Mouse (Mus musculus) limb, embryonic 10.5 days (tissue): Measurements from ENCODE around the gene Bud31. TPM values are rescaled to one million over a fixed set of nuclear protein-coding genes. Genes with fewer than 3 reads are reported as not detected.
"Not testable (repeated sequence)": the region's sequence is repeated elsewhere in the genome, so short reads cannot be mapped to it uniquely, and the experiment has no call there.

Source experiments
- DNase-seq: peaks from one replicate; pipeline ENCODE4 v3.0.0-alpha.2; 2017; ENCODE audit warnings: low spot score
- H3K27ac ChIP-seq: fragments of 300-500 bp; sonication (generic); 2 replicates; pipeline ENCODE4 v1.5.1; 2016; ENCODE audit warnings: mild to moderate bottlenecking
- H3K27me3 ChIP-seq: fragments of 300-500 bp; sonication (generic); 2 replicates; pipeline ENCODE4 v1.6.1; 2016; ENCODE audit warnings: low read depth, mild to moderate bottlenecking; ENCODE audit not compliant: poor library complexity, severe bottlenecking
- H3K36me3 ChIP-seq: fragments of 300-500 bp; sonication (generic); 2 replicates; pipeline ENCODE4 v1.6.1; 2016; ENCODE audit warnings: mild to moderate bottlenecking, moderate library complexity
- H3K4me1 ChIP-seq: fragments of 300-500 bp; sonication (generic); 2 replicates; pipeline ENCODE4 v1.6.1; 2016
- H3K4me3 ChIP-seq: fragments of 300-500 bp; sonication (generic); 2 replicates; pipeline ENCODE4 v1.5.1; 2016; ENCODE audit warnings: mild to moderate bottlenecking, moderate library complexity
- H3K9me3 ChIP-seq: fragments of 300-500 bp; sonication (generic); replicated peaks from 2 replicates; pipeline ENCODE4 v1.6.1; 2016; ENCODE audit warnings: mild to moderate bottlenecking
- WGBS: fragments of 180-500 bp; shearing (Covaris S2); methylation state at CpG from one replicate; pipeline ENCODE4 v1.1.7; 2016; 5-methylcytosine and 5-hydroxymethylcytosine counted together
- polyA plus RNA-seq: library from polyadenylated mRNA; unstranded; fragments of >200 nt; fragmentation: Nextera tagmentation; extraction: Ambion mirVana; gene quantifications from 2 replicates; pipeline ENCODE4 v1.2.1, GENCODE M21; 2016

Bud31 gene
- polyA plus RNA-seq, 1 experiment from 2014 or later, result 277 TPM

DNA sequence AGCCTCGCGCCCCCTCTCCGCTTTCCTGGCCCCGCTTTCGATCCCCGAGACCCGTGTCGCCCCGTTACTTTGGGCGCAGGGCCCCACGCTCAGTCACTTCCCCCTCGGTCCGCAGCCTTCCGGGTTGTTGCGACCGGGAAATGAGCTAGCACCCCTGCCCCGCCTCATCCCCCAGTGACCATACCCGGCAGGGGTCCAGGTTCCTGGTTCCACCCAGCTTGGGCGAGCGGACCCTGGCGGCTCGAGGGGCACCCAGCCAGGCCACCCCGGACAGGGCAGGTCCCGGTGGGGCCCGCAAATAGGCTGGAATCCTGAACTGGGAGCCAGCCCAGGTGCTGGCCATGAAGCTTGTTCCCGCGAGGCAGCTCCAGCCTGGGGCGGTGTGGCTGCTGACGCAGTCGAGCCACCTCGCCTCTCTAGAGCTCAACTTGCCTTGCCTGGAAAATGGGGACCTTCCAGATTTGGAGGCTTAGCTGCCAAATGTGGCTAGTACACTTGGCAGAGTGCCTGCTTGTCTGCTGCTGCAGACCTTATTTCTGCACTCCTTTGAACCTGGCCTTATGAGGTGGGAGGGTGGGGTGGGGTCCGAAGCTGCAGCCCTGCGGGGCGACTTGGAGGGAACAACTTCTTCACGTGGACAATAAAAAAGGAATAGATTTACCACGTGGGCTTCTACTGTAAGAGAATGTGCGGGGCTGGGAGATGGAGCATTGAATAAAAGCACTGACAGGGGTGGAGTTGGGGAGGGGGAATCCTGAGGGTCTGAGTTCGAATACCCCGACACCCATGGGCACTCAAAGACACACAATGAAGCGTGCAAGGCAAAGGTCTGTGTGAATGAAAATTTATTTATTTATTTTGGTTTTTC is 25.3 kb upstream of the Bud31 start:
- WGBS, result 18% methylated on average over 40 of the region's 40 CpGs

DNA sequence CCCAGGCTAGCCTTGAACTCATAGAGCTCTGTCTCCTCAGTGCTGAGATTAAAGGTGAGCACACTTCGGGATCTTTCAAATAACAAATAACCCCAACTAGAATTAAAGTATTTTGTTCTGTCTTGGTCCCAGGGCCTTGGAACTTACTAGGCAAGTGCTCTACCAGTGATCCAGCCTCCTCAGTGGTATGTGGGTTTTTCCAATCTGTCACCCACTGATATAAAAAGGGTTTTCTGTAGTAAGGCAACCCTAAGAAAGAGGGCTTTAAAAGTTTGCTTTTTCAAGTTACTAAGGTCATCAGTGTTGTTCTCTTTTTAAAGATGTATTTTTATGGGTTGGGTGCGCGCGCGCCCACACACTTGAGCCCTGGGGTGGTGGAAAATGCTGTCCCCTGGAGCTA is 24.4 kb upstream of the Bud31 start:
- Histone ChIP-seq H3K4me3 (no peak overlapping the region), H3K4me1 (peaks cover 34% of the 10 kb centered on the region), H3K9me3 (no peaks in the 10 kb centered on the region), H3K27ac (peak overlapping the region; percentile 58), H3K36me3 (peaks cover 17% of the 10 kb centered on the region), H3K27me3 (peaks cover 8% of the 10 kb centered on the region; the same call in 1 of the 2 replicates)
- no peak for DNase-seq
- 97% methylated on average over 5 of the region's 5 CpGs for WGBS

More for the DNA sequence above, 25.3 kb upstream of the Bud31 start:
- Histone ChIP-seq H3K9me3 (no peaks in the 10 kb centered on the region), H3K4me1 (peaks cover 27% of the 10 kb centered on the region), H3K36me3 (peaks cover 26% of the 10 kb centered on the region), H3K27ac (peak overlapping the region; percentile 80), H3K4me3 (peak overlapping the region; percentile 71), H3K27me3 (peaks cover 8% of the 10 kb centered on the region; the same call in 1 of the 2 replicates)
- DNase-seq, result peak; percentile 56

DNA sequence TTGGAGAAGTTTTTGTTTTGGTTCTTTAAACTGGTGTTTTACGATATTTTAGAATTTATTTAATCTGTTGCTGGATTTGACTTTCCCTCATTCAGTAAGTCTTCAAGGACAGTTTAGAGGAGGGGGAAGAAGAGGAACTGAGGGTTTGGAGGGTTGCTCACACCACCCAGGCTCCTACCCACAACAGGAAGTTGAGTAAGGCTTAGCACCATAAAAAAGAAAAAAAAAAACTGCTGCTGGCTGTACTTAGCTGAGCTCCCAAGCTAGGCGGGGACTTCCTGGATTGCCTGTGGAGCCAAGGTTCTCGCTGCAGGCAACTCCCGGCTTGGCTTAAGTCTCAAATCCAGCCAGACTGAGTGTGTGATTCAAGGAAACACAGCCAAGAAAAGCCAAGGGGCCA is 23.8 kb upstream of the Bud31 start:
- Histone ChIP-seq H3K36me3 (peaks cover 16% of the 10 kb centered on the region), H3K27ac (peak overlapping the region; percentile 58)
- 45% methylated on average over 4 of the region's 4 CpGs for WGBS

DNA sequence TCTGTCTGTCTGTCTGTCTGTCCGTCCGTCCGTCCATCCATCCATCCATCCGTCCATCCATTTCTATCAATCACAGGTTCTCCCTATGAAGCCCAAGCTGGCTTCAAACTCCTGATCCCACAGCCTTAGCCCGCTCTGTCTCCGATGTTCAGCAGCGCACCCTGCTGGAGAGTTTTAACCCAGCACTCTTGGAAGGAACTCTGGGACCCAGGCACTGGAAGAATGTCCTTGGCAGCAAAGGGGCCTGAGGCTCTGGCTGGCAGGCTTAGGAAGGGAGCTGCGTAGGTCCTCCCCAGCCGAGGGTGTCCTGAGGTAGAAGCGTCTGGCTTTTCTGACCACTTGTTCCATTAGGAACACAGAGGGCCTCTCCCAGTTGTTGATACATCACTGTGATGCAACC is 23.2 kb upstream of the Bud31 start:
- WGBS, result 47% methylated on average over 10 of the region's 10 CpGs
- H3K9me3 ChIP-seq, result no peaks in the 10 kb centered on the region
- peaks cover 8% of the 10 kb centered on the region; the same call in 1 of the 2 replicates for H3K27me3 ChIP-seq
- peaks cover 43% of the 10 kb centered on the region for H3K4me1 ChIP-seq
- H3K27ac ChIP-seq, result peak overlapping the region; percentile 58
- peaks cover 22% of the 10 kb centered on the region for H3K36me3 ChIP-seq
- peak; percentile 69 for DNase-seq
- H3K4me3 ChIP-seq, result no peak overlapping the region

More for the DNA sequence above, 23.8 kb upstream of the Bud31 start:
- Histone ChIP-seq H3K4me3 (no peak overlapping the region), H3K9me3 (no peaks in the 10 kb centered on the region), H3K4me1 (peaks cover 40% of the 10 kb centered on the region), H3K27me3 (peaks cover 8% of the 10 kb centered on the region; the same call in 1 of the 2 replicates)
- peak; percentile 41 for DNase-seq

DNA sequence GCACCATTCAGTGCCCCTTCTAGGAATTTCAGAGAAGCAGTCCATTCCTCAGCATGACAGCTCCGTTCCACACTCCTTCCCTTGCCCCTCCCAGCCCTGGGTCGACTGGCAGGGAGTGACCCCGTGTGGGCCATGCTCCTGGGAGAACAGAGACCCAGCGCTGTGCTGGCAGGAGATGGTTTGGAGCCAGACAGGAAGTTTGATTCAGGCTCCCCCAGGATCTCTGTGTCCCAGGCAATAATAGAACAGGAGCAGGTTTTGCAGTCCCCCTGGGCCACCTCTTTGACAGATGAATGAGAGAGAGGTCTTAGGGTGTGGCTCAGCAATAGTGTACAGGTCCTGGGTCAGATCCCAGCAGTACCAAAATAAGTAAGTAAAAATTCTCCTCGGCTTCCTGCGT is 22.2 kb upstream of the Bud31 start:
- no peak for DNase-seq
- Histone ChIP-seq H3K4me1 (peaks cover 43% of the 10 kb centered on the region), H3K27ac (no peak overlapping the region)

DNA sequence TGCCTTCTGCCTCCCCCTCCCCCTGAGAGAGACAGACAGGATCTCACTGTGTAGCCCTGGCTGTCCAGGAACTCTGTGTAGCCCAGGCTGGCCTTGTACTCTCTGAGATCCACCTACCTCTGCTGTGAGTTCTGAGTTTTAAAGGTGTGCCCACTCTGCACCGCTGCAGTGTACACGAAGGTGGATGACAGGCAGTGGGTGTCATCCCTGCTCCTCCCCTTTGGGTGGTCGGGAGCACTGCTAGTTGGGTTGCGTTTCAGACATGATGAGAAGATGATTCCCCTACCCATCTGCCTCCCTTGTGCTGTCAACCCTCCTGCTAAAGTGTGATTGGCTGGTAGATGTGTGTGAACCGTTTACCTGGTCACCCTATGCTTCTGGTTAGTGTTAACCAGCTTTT is 21.7 kb upstream of the Bud31 start:
- Histone ChIP-seq H3K27ac (no peak overlapping the region), H3K36me3 (peaks cover 37% of the 10 kb centered on the region), H3K4me3 (no peak overlapping the region), H3K9me3 (no peaks in the 10 kb centered on the region), H3K27me3 (peaks cover 8% of the 10 kb centered on the region; the same call in 1 of the 2 replicates), H3K4me1 (peaks cover 43% of the 10 kb centered on the region)
- no peak for DNase-seq
- WGBS, result 90% methylated on average over 5 of the region's 5 CpGs

More for the DNA sequence above, 22.2 kb upstream of the Bud31 start:
- H3K4me3 ChIP-seq, result no peak overlapping the region
- H3K27me3 ChIP-seq, result peaks cover 8% of the 10 kb centered on the region; the same call in 1 of the 2 replicates
- no peaks in the 10 kb centered on the region for H3K9me3 ChIP-seq
- 65% methylated on average over 6 of the region's 6 CpGs for WGBS
- peaks cover 32% of the 10 kb centered on the region for H3K36me3 ChIP-seq

DNA sequence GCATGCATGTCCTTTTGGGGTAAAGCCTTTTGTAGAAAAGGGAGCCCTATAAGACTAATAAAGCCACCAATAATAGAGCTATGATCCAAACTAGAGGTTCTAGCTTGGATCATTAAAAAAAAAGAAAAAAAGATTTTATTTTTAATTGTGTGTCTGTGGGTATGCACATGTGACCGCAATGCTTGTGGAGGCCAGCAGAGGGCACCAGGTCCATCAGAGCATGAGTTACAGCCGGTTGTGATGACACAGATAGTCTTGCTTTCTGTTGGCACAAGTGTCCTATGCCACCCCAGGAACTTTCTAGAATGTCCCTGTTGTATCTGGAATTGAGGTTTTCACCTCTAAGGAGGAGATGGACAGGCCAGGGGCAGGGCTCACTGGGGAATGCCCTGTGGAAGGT is 20.8 kb upstream of the Bud31 start:
- Histone ChIP-seq H3K4me3 (no peak overlapping the region), H3K36me3 (peaks cover 46% of the 10 kb centered on the region), H3K27me3 (peaks cover 5% of the 10 kb centered on the region; the same call in 1 of the 2 replicates), H3K4me1 (peaks cover 34% of the 10 kb centered on the region), H3K27ac (no peak overlapping the region), H3K9me3 (no peaks in the 10 kb centered on the region)
- no peak for DNase-seq
- WGBS, result 90% methylated on average over 2 of the region's 2 CpGs

DNA sequence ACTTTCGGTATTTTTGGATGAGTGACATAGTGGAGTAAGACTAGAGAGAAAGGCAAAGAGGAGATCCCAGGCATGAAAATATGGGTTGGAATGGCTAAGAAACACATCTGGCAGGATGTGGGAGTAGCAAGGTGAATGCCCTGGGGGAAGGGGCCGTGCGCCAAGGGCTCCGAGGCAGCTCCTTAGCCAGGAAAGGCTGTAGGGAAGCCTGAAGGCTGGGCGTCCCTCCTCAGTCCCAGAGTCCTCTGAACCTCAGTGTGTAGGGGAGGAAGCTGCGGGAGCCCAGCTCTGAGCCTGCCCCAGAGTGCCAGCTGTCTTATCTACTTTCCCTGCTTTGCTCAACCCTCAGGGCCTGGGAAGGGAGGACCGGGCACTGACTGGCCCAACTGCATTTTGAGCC is 19.2 kb upstream of the Bud31 start:
- Histone ChIP-seq H3K27ac (peak overlapping the region; percentile 15; the same call in 1 of the 2 replicates), H3K36me3 (peaks cover 62% of the 10 kb centered on the region), H3K9me3 (no peaks in the 10 kb centered on the region), H3K27me3 (no peaks in the 10 kb centered on the region), H3K4me1 (peaks cover 27% of the 10 kb centered on the region), H3K4me3 (no peak overlapping the region)
- 70% methylated on average over 7 of the region's 7 CpGs for WGBS
- DNase-seq, result no peak

DNA sequence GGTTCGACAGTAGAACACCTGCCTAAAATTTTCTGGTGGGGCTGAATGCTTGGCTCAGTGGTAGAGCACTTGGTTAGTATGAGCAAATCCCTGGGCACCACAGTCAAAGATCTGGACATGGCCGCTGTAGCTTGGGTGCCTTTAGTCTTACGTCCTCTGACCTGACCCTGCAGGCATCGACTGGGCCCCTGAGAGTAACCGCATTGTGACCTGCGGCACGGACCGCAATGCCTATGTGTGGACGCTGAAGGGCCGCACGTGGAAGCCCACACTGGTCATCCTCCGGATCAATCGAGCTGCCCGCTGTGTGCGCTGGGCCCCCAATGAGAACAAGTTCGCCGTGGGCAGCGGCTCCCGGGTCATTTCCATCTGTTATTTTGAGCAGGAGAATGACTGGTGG is 16.8 kb upstream of the Bud31 start:
- H3K9me3 ChIP-seq, result no peaks in the 10 kb centered on the region
- H3K4me3 ChIP-seq, result no peak overlapping the region
- H3K4me1 ChIP-seq, result peaks cover 15% of the 10 kb centered on the region
- no peaks in the 10 kb centered on the region for H3K27me3 ChIP-seq
- no peak for DNase-seq
- peaks cover 86% of the 10 kb centered on the region for H3K36me3 ChIP-seq
- no peak overlapping the region for H3K27ac ChIP-seq
- WGBS, result 94% methylated on average over 19 of the region's 19 CpGs

DNA sequence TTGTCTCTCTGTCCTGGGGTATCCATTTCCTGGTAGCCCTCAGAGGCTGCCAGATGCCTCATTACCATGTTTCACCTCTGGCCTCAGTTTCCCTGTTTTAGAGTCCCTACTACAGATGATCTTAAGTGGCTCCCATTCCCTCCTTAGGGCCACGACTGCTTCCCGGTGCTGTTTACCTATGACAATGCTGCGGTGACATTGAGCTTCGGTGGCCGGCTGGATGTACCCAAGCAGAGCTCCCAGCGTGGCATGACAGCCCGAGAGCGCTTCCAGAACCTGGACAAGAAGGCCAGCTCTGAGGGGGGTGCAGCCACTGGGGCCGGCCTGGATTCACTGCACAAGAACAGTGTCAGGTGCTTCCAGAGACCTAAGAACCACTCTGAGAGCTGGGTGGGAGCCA is 13.6 kb upstream of the Bud31 start:
- no peaks in the 10 kb centered on the region for H3K27me3 ChIP-seq
- H3K9me3 ChIP-seq, result no peaks in the 10 kb centered on the region
- DNase-seq, result no peak
- peaks cover 99% of the 10 kb centered on the region for H3K36me3 ChIP-seq
- WGBS, result 93% methylated on average over 9 of the region's 9 CpGs
- no peak overlapping the region for H3K27ac ChIP-seq
- no peak overlapping the region for H3K4me3 ChIP-seq
- 0 out of 2 replicates have a peak, but pooled peaks cover under 1% of the 10 kb centered on the region for H3K4me1 ChIP-seq

DNA sequence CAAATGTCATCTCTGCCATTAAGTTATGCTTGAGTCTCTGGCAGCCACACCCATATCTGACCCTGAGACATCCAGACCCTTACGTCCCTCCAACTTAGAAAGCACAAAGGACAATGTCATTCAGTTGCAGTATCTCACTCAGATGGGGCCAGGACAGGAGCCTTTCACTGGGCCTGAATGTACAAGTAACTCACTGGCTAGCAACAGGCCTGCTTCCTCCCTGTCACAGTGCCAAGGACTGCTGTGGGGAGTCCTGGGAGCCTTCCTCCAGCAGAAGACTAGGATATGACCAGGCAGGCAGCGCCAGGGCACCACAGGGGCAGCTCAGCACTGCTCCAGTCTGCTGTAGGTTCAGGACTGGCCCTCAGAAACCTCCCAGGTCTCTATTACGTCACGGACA is 11.0 kb upstream of the Bud31 start:
- over 99% methylated on average over 4 of the region's 4 CpGs for WGBS
- H3K9me3 ChIP-seq, result no peaks in the 10 kb centered on the region
- no peak overlapping the region for H3K27ac ChIP-seq
- DNase-seq, result no peak
- no peak overlapping the region for H3K4me3 ChIP-seq
- peaks cover 100% of the 10 kb centered on the region for H3K36me3 ChIP-seq
- H3K4me1 ChIP-seq, result no peaks in the 10 kb centered on the region
- no peaks in the 10 kb centered on the region for H3K27me3 ChIP-seq

DNA sequence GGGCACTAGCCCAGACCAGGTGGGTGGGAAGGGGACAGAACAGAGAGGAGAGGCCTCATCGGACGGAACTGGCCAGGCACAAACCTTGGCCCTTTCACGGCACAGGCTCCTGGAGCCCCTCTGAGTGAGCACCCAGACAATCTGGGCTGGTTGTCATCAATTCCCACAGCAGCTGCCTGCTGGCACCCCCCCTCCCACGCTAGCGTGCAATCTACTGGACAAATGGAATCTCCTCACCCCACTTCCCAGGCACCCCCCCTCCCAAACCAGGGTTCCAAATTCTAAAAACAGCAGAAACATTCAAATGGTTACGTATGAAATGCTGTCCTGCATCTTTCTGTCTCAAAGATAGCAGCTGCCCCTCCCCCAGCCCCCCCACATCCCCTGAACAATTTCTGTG is 10.4 kb upstream of the Bud31 start:
- not testable (repeated sequence) for DNase-seq, H3K9me3 ChIP-seq, H3K4me3 ChIP-seq, H3K27me3 ChIP-seq, H3K4me1 ChIP-seq, H3K27ac ChIP-seq
- peaks cover 100% of the 10 kb centered on the region for H3K36me3 ChIP-seq
- 90% methylated on average over 4 of the region's 6 CpGs for WGBS

DNA sequence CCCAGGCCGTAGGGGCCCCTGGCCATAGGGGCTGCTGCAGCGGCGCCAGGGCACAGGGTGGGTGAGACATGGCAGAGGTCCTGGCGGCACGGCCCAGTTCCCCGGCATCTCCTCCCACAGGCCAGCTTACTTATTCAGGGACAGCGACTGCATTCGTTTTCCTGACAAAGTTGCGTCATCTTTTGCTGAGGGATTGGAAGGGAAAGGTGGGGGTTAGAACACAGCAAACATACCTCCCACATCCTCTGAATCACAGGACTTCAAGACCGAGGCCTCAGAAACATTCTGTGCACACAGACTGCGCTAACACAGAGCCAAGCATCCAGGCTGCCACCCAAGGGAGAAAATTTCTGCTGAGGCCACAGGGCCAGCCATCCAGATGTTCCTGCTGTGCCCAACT is 10.0 kb upstream of the Bud31 start:
- no peak overlapping the region for H3K27ac ChIP-seq
- 92% methylated on average over 11 of the region's 11 CpGs for WGBS
- no peak overlapping the region for H3K4me3 ChIP-seq
- no peaks in the 10 kb centered on the region for H3K4me1 ChIP-seq
- H3K9me3 ChIP-seq, result no peaks in the 10 kb centered on the region
- no peak for DNase-seq
- no peaks in the 10 kb centered on the region for H3K27me3 ChIP-seq
- H3K36me3 ChIP-seq, result peaks cover 100% of the 10 kb centered on the region
